Mouse (Mus musculus) MEL (cell line): Measurements from ENCODE around the gene Tyk2.

Source experiments
- CTCF ChIP-seq, 3 experiments: IDR thresholded peaks in 2 of 3; conservative IDR thresholded peaks in 1 of 3; 2 replicates each; pipeline ENCODE4 v1.5.1; 2011 to 2012; ENCODE audit warnings: low read length in 3 of 3, low read depth in 2 of 3, mild to moderate bottlenecking in 2 of 3, improper control_type of control experiment in 1 of 3, inconsistent platforms in 1 of 3, mixed read lengths in 1 of 3, moderate library complexity in 1 of 3; ENCODE audit not compliant: control insufficient read depth in 1 of 3, insufficient read depth in 1 of 3, poor library complexity in 1 of 3, severe bottlenecking in 1 of 3
- ELF1 ChIP-seq: IDR thresholded peaks from 2 replicates; pipeline ENCODE4 v1.6.1; 2014; ENCODE audit warnings: low read depth, mild to moderate bottlenecking, inconsistent platforms, low read length, improper control_type of control experiment, moderate library complexity
- EP300 ChIP-seq, 2 experiments: IDR thresholded peaks; 2 replicates each; pipeline ENCODE4 v1.6.1; 2011; ENCODE audit warnings: improper control_type of control experiment in 2 of 2, low read length in 2 of 2, low read depth in 1 of 2, mild to moderate bottlenecking in 1 of 2
- MAFK ChIP-seq: IDR thresholded peaks from 2 replicates; pipeline ENCODE4 v1.6.1; 2011; ENCODE audit warnings: low read depth, mild to moderate bottlenecking, low read length, improper control_type of control experiment, borderline replicate concordance
- NRF1 ChIP-seq: IDR thresholded peaks from 2 replicates; pipeline ENCODE4 v1.6.1; 2014; ENCODE audit warnings: low read depth, mild to moderate bottlenecking, inconsistent platforms, low read length, improper control_type of control experiment, moderate library complexity; ENCODE audit not compliant: poor library complexity, insufficient read depth, severe bottlenecking
- POLR2A ChIP-seq, 2 experiments: IDR thresholded peaks; 2 replicates each; pipeline ENCODE4 v1.6.1; 2011 to 2012; ENCODE audit warnings: low read length in 2 of 2, mild to moderate bottlenecking in 2 of 2, control low read depth in 1 of 2, improper control_type of control experiment in 1 of 2, low read depth in 1 of 2, moderate library complexity in 1 of 2; ENCODE audit not compliant: control insufficient read depth in 1 of 2, insufficient read depth in 1 of 2, poor library complexity in 1 of 2
- RAD21 ChIP-seq: IDR thresholded peaks from 2 replicates; pipeline ENCODE4 v1.6.1; 2011; ENCODE audit warnings: mild to moderate bottlenecking, low read depth, low read length, improper control_type of control experiment
- SIN3A ChIP-seq: IDR thresholded peaks from 2 replicates; pipeline ENCODE4 v1.6.1; 2012; ENCODE audit warnings: low read length, improper control_type of control experiment, inconsistent platforms
- SMC3 ChIP-seq: IDR thresholded peaks from 2 replicates; pipeline ENCODE4 v1.6.1; 2011; ENCODE audit warnings: low read depth, low read length, improper control_type of control experiment
- TAL1 ChIP-seq: IDR thresholded peaks from 2 replicates; pipeline ENCODE4 v1.6.1; 2012; ENCODE audit warnings: mild to moderate bottlenecking, inconsistent platforms, low read length, moderate library complexity, mixed read lengths
- TBP ChIP-seq: IDR thresholded peaks from 2 replicates; pipeline ENCODE4 v1.8.0; 2011; ENCODE audit warnings: low read depth, low read length, improper control_type of control experiment
- ZC3H11A ChIP-seq: IDR thresholded peaks from 2 replicates; pipeline ENCODE4 v1.6.1; 2012; ENCODE audit warnings: low read depth, mild to moderate bottlenecking, inconsistent platforms, low read length, improper control_type of control experiment
- ZKSCAN1 ChIP-seq: IDR thresholded peaks from 2 replicates; pipeline ENCODE4 v1.6.1; 2012; ENCODE audit warnings: low read depth, mild to moderate bottlenecking, inconsistent platforms, low read length, improper control_type of control experiment, moderate library complexity

DNA sequence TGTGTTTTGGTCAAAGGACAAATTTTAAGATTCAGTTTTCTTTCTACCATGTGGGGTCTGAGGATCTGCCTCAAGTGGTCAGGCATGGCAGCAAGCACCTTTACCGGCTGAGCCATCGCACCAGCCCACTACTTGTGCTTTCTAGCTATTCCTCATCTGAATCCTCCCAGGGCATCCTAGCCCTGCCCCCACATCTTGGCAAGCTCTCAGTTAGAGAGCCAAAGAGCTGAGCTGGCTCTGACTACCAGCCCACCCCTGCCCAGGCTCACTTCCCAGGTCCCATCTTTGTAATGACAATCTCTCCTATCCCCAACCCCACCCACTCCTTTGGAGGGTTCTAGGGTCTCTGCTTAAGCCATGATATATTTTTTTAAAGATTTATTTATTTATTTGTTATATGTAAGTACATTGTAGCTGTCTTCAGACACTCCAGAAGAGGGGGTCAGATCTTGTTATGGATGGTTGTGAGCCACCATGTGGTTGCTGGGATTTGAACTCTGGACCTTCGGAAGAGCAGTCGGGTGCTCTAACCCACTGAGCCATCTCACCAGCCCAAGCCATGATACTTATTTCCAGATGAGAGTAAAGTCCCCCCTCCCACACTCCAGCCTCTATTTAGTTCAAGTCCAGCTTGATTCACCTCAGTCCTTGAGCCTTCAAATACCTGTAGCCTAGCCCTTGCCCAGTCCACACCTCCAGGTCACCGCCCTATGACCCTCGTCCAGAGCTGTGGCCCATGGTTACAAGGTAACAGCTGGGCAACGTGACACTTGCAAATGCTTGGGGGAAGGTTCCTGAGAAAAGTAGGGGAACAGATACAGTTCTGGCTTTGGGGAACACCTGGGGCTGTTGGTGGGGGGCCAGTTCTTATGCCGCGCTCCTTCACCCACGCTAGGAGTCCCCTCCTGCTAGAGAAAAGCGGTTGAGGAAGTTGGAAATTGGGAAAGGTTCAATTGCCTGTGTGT is 32.3 kb upstream of the Tyk2 start:
- no peak for TF ChIP-seq POLR2A (IDR thresholded peaks at IDR 0.05; ENCODE audit: control insufficient read depth in 1 of 2, insufficient read depth in 1 of 2, low read depth in 1 of 2, low read length in 2 of 2, poor library complexity in 1 of 2)
- no peak for TF ChIP-seq ELF1
- no peak for TF ChIP-seq TAL1
- no peak for TF ChIP-seq SIN3A
- no peak for TF ChIP-seq CTCF (IDR thresholded peaks at IDR 0.05 in 2 of 3, conservative IDR thresholded peaks at IDR 0.05 in 1 of 3; ENCODE audit: control insufficient read depth in 1 of 3, insufficient read depth in 1 of 3, low read depth in 2 of 3, low read length in 3 of 3, poor library complexity in 1 of 3, severe bottlenecking in 1 of 3)
- no peak for TF ChIP-seq ZKSCAN1
- TF ChIP-seq SMC3 = no peak
- TF ChIP-seq MAFK = no peak
- peak; percentile 91 for TF ChIP-seq TBP
- TF ChIP-seq NRF1 = no peak
- no peak for TF ChIP-seq EP300 (IDR thresholded peaks at IDR 0.05; ENCODE audit: low read depth in 1 of 2, low read length in 2 of 2)
- no peak for TF ChIP-seq RAD21
- no peak for TF ChIP-seq ZC3H11A
